Mouse (Mus musculus) 3134 (cell line): Measurements from ENCODE around the gene Gas6.

Experiments used
- DNase-seq: peaks from one replicate; pipeline ENCODE4 v3.0.0-alpha.2; 2011; ENCODE audit warnings: low spot score; ENCODE audit not compliant: insufficient read length; ENCODE audit errors: extremely low read depth

The Gas6 gene

DNA sequence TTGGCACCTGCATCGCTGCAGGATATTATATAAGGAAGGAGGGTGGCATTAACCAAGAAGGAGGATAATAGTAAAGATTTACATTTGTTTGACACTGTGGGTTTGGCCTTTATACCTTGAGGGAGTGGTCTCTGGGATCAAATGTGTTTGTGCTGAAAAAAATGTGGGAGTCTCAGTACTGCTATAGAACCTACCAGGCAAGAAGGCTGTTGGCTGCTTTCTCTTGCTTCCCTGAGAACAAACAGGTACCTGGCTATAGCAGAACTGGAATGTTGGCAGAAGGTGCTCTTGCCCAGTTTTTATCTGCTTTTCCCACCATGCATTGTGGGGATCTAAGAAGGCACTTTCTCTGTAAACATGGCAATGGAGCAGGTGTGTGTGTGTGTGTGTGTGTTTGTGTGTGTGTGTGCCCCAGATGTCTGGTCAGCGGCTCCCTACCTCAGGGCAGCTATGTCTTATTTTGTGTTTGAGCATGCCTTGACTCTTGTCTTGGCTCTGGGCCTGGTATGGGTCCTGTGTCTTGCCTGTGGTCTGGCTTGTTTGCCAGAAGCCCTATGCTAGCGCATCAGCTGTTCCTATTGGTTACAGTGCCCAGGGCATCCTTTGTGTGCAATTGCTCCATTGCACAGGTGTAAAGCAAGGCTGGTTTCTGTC is 13.1 kb upstream of the Gas6 start:
- peak; percentile 46 for DNase-seq

DNA sequence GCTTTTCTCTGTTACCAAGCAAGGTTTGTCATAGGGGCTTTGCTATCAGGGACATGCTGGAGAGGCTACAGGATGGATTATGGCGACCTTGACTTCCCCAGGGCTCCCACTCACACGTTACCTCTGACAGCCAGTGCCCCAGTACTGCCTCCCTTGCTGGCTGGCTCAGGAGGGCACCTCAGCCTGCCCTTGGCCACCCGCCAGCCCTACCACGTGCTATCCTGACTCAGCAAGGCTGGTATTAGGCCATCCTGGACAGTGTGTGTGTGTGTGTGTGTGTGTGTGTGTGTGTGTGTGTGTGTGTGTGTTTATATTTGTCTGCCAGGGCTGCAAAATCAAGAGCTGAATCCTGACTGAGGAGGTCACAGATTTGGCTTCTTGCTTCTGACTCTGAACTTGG is 12.6 kb upstream of the Gas6 start:
- DNase-seq = peak; percentile 83

DNA sequence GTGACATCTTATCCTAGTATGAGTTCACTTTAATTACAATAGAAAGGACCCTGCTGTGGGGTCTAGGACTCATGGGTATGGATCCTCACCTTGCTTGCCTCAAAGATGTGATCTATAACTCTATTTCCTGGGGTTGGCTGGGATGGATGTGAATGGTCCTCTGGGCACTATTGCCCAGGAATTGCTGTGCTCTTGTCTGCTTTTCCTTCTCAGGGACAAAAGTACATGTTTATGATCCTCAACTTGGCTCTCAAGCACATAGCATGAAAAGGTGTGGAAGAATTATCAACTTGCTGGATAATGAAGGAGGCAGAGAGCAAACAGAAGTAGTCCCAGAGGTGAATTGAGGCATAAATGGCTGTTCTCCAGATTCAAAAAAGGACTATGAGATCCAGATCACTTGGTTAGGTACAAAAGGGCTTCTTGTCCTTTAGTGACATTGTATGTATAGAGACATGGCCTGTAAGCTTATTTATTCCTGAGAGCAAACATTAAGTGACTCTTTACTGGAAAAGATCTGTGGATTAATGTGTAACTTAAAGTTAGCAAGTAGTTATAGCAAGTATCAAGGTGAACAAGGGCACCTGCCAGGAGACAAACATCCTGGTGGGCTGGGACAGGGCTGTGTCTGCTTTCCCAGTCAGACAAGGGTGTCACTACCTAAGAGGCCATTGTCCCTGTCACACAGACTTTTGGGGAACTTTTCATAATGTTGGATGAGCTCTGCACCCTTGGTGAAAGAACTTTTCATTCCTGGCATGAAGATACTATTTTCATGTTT is 10.8 kb upstream of the Gas6 start:
- DNase-seq = no peak

DNA sequence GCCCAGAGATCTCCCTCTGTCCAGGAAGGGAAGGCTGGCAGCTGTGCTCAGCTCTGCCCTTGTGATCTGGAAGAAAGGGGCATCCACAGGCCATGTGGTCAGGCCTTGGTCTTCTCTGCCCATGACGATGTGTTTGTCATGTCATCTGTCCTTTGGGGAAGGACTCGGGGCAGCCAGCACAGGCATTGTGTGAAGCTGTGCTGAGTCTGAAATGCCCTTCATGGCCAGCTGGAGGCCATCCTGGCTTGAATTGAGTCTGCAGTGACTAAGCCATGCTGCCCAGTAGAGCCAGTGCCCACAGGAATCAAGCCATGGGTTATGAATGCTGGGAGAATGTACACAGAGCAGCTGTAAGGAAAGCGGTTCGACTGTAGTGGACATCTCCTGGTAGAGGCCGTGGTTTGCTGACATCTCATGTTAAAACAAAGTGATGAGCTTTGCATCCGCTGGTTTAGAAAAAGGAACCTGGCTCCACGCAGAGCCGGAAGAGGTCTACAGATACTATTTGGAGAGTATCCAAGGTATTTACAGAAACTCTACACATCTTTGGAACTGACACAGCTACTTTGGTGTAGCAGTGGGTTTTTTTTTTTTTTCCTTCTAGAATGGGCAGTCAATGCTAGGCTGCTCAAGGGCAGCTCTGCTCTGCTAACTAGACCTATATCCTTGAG is 9.8 kb upstream of the Gas6 start:
- DNase-seq = peak; percentile 77

DNA sequence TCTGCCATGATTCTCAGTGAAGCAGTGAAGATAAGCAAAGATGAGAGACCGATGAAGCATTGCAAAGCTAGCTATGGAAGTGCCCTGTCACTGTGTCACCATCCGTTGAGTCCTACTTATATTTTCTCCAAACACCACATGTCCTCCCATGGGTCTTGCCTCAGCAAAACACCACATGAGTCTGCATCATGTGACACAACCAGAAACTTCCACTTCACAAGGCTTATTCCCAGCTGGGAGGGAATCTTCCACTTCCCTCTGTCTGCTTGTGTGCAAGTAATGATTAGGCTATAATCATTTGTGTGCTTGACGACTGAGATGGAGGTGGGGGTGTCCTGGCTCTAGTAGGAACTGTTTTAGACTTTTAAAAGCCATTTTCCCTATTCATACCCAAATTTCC is 6.9 kb upstream of the Gas6 start:
- DNase-seq = no peak

DNA sequence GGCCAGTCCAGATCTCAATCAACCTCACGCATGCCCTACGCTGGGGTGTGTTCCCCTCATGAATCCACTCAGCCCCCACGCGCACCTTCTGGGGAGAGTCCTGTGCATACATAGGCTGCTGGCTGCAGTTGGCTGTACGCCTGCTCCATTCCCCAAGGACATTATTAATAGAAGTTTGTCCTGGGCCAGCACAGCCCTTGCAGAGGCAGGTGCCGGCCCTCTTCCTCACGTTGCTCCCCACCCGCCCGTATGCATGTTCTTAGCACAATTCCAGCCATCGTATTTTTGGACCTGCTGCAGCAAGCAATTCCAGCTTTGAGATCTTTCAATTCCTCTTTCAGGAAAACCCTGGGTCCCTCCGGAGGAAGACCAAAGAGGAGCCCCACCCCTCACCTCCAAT is 1.3 kb downstream of the Gas6 start:
- DNase-seq = no peak

DNA sequence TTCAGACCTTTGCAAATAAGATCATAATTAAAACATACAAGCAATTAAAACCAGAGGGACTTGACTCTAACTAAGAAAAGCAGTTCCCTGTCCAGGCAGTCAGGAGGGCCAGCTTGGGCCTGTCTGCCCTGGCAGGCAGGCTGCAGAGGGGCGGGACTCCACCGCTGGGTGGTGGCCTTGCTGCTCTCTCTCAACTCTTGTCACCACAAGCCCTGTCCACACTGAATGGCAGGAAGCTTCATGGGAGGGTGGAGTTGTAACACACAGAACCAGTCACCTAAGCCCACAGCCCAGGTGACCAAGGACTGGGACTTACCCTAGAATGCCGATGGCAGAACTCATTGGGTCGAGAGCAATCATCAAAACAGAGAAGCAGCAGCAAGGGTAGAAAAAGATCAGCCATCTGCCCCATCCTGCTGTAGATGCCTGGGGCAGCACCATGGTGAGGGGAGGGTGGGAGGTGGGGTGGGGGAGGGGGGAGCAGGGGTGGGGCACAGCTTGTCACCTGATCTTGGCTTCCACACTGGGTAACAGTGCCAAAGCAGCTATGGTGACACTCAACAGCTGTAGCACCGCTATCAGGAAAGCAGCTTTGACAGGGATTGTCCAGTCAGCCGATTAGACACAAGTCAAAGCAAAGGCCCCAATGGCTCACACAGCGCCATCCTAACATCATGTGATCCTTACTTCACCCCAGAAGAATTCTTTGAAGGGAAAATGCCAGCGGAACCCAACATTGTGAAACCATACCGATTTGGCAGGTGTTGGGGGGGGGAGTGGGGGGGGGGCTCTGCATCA is 1.9 kb downstream of the Gas6 start:
- DNase-seq = peak; percentile 28

DNA sequence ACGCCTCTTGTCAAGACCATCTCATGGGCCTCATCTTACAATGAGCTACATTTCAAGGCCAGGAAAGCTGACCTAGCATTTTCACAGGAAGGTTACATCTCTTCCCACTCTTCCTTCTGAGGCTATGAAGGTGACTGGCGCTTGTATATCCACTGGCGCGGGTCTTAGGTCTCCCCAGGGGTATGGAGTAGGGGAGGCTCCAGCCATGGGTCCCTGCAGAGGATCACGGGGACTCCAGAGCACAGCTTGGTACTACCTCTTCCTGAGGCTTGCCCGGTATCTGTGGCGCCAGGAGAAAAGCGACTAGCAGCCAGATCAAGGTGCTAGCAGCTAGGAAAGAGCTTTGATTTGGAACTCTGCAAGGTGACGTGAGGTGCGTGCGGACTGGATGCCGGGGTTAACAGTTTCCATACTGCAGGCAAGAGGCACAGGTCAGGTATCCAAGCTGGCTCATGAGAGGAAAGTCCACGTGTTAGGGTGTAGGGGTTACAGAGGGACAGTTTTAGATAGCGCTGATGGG is 2.7 kb downstream of the Gas6 start:
- no peak for DNase-seq

DNA sequence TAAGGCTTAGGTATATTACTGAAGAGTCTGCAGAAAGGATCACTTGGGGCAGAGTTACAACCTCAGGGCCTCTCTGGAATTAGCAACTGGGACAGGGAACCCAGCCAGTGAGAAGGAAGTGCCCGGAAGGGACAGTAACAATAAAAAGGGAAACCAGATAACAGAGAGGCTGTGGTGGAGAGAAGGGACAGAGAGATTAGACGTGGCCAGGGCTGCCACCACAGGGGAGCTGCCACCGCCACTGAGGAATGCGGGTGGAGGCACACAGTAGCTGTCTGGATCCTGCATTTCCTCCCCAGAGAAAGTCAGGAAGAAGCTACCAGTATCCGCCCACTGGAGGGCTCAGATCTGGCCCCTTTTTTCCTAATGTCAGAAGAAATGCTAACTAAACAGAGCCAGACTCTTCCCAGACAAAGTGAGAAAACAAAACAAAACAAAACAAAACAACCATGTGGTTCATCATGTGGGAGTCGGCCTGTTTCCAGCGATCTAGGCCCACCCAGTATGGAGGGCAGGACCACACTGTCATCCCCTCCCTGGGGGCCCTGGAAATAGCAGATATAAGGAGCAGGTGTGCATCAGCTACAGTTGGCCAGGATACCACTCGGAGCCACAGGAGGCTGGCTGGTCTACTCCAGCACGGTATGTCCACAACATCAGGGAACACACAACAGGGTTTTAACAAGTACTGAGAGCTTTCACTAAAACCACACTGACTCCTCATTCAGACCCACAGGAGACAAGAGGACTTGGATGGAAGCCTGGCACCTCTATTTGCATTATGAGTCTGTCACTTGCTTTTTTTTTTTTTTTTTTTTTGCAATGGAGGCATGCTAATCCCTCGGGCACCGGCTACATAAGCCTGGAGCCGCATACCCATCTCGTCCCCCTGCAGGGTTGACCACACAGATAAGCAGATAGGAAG is 4.0 kb downstream of the Gas6 start:
- DNase-seq = no peak

DNA sequence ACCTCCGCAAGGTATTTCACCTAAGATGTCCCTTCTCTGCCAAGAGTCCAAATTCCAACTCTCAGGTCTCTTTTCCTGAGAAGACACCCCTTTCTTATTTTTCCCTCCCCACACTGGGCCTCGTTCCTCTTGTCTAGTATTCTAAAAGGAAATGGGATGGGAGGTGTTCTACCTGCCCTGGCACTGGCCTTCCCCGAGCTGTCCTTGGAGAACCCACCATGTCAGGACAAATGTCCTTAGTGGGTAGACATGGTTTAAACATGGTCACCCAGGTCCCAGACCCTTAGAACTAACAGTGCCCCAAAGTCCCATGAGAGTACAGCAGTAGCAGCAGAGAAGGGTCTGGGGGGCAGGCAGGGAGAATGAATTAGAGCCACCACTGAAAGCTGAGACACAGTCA is 4.9 kb downstream of the Gas6 start:
- no peak for DNase-seq

DNA sequence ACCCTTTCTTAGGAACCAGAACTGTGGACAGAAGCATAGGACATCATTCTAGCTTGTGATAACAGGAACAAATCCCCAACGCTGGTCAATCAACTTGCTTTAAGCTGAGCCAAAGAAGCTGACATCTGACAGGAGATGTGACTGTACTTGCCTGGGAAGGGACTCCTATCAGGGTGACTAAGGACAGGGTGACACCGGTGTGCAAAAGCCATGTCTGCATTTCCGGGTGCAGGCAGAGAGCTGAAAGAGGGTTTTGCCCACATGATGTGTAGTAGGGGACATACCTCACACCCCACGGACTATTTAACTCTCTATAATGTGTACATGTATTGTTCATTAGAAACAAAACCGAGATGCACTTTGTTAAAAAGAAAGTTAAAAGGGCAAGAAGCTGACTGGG is 11.1 kb downstream of the Gas6 start:
- DNase-seq = no peak

DNA sequence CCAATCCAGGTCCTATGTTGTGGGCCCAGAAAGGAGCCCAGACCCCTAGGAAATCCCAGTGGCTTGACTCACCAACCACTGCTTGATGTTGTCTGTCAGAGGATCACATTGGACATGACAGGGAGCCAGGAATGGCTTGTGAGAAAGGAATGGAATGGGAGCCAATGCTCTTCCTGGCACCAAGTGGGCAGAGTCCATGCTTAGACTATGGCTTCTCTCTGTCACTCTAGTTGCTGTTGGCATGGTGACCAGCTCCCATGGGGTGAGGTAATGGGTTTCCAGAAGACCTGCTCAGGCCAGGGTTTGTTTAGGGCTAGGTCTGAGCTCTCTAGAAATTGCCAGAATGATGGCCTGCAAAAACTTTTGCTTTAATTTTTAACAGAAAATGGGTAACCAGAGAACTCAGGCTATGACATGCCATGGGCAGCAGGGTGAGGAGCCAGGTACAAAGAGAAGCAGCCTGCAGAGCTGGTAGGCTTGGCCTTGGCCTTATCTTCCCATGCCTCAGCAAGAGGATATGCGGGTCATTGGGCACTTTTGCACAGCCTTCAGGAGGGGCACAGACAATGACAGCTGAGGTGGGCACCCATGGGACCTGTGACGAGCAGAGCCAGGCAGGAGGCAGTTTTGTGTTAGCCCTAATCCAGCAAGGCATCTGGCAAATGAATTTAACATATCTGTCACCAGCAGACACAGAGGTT is 12.0 kb downstream of the Gas6 start:
- peak; percentile 74 for DNase-seq

DNA sequence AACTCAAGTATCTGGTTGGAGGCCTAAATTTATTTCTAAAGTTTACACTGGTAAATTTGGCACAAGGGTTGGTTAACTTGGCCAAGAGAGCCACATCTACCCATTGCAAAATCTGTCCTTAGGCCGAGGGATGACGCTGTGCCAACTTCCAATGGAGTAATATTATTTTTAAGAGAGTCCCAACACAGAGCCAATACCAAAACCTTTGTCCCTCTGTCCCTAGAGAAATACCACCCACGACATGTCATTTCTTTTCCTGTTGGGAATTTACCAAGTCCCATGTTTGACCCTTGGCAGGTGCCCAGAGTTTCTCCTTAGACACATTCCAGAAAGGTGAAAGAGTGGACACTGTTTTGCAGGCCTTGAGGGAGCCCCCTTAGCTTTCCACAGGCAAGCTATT is 12.7 kb downstream of the Gas6 start:
- peak; percentile 76 for DNase-seq

DNA sequence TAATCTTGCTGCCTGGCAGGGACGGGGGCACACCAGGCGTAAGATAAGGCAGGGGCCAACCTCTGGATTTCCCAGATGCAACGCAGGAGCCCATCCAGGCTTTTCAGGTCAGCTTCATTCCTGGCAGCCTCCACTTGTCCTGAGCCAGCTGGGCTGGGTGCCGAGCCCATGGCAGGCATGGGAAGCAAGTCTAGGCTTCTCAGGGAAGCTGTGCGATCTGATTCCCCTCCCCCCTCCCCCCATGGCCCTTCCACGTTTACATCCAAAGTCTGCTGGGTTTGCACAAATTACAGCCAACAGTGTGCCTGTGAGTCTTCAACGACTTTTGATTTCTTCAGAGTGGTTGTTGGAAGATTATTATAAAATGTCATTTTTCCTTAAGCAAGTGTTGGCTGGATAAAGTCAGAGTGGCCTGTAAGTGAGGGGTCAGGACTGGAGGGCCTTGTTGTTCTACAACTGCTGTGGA is 13.2 kb downstream of the Gas6 start:
- DNase-seq = peak; percentile 51

DNA sequence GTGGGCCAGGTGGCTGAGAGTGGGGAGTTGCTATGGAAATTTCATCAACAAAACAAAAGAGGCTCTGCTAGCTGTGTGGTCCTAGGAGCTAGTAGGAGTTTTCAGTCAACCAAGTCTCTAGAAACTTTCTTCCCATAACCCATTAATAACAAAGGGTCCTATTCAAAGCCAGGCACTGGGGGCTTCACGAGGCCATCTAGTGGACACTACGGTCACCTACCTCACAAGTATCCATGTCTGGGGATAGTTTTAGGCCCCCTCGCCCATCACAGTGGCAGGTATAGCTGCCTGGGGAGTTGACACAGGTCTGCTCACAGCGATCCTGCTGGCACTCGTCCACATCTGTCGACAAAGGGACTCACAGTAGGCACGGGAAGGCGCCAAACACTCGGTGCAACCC is 18.4 kb downstream of the Gas6 start:
- no peak for DNase-seq

DNA sequence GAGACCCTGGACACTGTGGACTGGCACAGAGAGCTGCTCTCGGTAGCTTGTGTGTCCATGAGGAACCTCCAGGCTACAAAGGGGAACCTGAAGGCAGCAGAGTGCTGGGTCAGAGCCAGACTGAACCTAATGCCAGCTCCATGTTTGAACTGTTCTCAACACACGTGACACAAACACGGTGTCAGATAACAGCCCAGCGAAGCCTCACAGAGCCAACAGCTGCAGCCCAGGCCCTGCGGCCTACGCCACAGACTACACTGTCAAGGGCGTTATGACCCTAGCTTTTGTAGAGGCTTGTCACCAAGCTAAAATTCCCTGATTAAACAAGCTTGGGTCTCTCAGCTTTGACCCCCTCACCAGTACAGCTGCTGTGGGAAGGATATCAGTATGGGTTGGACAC is 22.0 kb downstream of the Gas6 start:
- no peak for DNase-seq

DNA sequence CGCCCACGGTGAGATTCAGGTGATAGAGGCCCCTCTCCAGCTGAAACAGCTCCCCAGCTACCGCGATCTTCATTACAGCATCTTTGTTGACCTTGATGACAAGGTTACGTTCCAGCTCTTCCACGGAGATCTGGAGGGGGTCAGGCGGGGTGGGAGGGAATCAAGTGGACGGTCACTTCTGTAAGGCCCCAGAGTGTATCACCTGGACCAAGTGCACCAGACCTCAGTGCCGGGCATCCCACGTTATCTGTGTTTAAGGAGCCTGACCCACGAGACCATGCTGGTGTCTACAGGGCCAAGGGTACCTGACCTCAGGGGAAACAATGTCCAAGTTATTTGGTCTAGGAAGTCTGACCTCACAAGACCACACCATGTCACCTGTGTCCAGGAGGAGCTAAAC is 22.8 kb downstream of the Gas6 start:
- DNase-seq = no peak

DNA sequence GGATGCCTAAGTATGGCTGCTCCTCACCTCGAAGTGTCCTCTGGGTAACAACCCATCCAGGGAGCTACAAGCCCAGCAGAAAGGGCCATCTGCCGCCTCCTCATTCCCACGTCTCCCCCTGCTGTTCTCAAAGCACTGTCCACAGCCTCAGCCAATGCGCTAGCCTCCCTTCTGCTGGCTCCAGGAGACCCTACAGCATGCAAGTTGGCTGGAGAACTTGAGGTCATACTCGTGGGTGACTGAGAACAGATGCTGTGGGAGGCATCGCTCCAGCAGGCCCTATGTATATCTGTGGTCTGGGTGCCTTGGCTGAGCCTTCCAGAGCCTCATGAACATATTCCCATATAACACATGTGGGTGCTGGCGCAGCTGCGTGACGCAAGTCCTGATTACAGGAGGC is 25.6 kb downstream of the Gas6 start:
- DNase-seq = no peak

DNA sequence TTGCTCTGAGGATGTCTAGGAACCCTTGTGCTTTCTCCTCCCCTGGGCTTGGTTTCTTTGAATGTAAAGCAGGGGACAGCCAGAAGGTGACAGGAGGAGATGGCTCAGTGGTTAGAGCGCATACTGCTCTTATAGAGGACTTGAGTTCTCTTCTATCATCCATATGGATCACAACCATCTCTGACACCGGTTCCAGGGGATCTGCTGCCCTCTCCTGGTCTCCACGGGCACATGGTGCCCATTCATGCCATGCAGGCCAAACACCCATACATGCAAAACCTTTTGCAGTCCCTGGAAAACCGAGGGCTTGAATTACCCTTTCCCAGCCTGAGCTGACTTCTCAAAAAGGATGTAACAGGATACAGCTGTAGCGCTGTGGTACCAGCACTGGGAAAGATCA is 27.3 kb downstream of the Gas6 start:
- DNase-seq = no peak
